Mouse (Mus musculus): Measurements from ENCODE around the gene Babam2.

Babam2 gene

GRCm38 (mm10) chr5:31697644-31698296 is at the start of gene Babam2:
Gene Babam2, plus strand, starts transcription at chr5:31697684.
- in situ Hi-C loops (cut with MboI, MseI) = loop anchor here (5.0 kb wide), 1 partner anchor 120 kb away; no protein-coding TSS in a partner anchor

GRCm38 (mm10) chr5:31650518-31651288 is 46.8 kb upstream of the Babam2 start:
- in situ Hi-C loops (cut with MboI, MseI) = no loop called here

- in situ Hi-C loops (cut with MboI, MseI) = no loop called here
Observed at GRCm38 (mm10) chr5:31655688-31656190, 41.7 kb upstream of the Babam2 start.

GRCm38 (mm10) chr5:31666176-31666575 is 31.3 kb upstream of the Babam2 start:
- in situ Hi-C loops (cut with MboI, MseI) = no loop called here

- in situ Hi-C loops (cut with MboI, MseI) = no loop called here
Observed at GRCm38 (mm10) chr5:31668325-31668968, 29.0 kb upstream of the Babam2 start.

- in situ Hi-C loops (cut with MboI, MseI) = no loop called here
Observed at GRCm38 (mm10) chr5:31669984-31670383, 27.5 kb upstream of the Babam2 start.

GRCm38 (mm10) chr5:31671137-31671536 is 26.3 kb upstream of the Babam2 start:
- in situ Hi-C loops (cut with MboI, MseI) = no loop called here

- in situ Hi-C loops (cut with MboI, MseI) = no loop called here
Observed at GRCm38 (mm10) chr5:31673431-31673830, 24.1 kb upstream of the Babam2 start.

- in situ Hi-C loops (cut with MboI, MseI) = no loop called here
Observed at GRCm38 (mm10) chr5:31678000-31678399, 19.5 kb upstream of the Babam2 start.

GRCm38 (mm10) chr5:31680183-31680582 is 17.3 kb upstream of the Babam2 start:
- in situ Hi-C loops (cut with MboI, MseI) = loop anchor here (5.0 kb wide), 1 partner anchor 118 kb away; no protein-coding TSS in a partner anchor

GRCm38 (mm10) chr5:31682305-31682704 is 15.2 kb upstream of the Babam2 start:
- in situ Hi-C loops (cut with MboI, MseI) = loop anchor here (5.0 kb wide), 1 partner anchor 120 kb away; no protein-coding TSS in a partner anchor

- in situ Hi-C loops (cut with MboI, MseI) = no loop called here
Observed at GRCm38 (mm10) chr5:31686040-31686439, 11.4 kb upstream of the Babam2 start.

GRCm38 (mm10) chr5:31687972-31688371 is 9.5 kb upstream of the Babam2 start:
- in situ Hi-C loops (cut with MboI, MseI) = no loop called here

GRCm38 (mm10) chr5:31693191-31693590 is 4.3 kb upstream of the Babam2 start:
- in situ Hi-C loops (cut with MboI, MseI) = no loop called here

GRCm38 (mm10) chr5:31696971-31697643 is 377 bp upstream of the Babam2 start, which contains the start of gene Rbks:
Gene Rbks, minus strand, starts transcription at chr5:31697627.
- in situ Hi-C loops (cut with MboI, MseI) = loop anchor here (5.0 kb wide), 1 partner anchor 120 kb away; no protein-coding TSS in a partner anchor

GRCm38 (mm10) chr5:31698297-31698726 is 828 bp downstream of the Babam2 start:
- in situ Hi-C loops (cut with MboI, MseI) = loop anchor here (5.0 kb wide), 1 partner anchor 121 kb away; no protein-coding TSS in a partner anchor

GRCm38 (mm10) chr5:31698931-31699330 is 1.4 kb downstream of the Babam2 start:
- in situ Hi-C loops (cut with MboI, MseI) = loop anchor here (5.0 kb wide), 1 partner anchor 122 kb away; no protein-coding TSS in a partner anchor

GRCm38 (mm10) chr5:31699397-31699796 is 1.9 kb downstream of the Babam2 start:
- in situ Hi-C loops (cut with MboI, MseI) = loop anchor here (5.0 kb wide), 1 partner anchor 122 kb away; no protein-coding TSS in a partner anchor

- in situ Hi-C loops (cut with MboI, MseI) = loop anchor here (5.0 kb wide), 2 partner anchors 442 to 492 kb away; no protein-coding TSS in a partner anchor
Observed at GRCm38 (mm10) chr5:31704971-31705370, 7.5 kb downstream of the Babam2 start.

- in situ Hi-C loops (cut with MboI, MseI) = no loop called here
Observed at GRCm38 (mm10) chr5:31706826-31707225, 9.3 kb downstream of the Babam2 start.

GRCm38 (mm10) chr5:31709389-31709788 is 11.9 kb downstream of the Babam2 start:
- in situ Hi-C loops (cut with MboI, MseI) = no loop called here

All from T-helper 1 cell (primary cell).